19 mouse cellular contexts compared by ENCODE assay signal in genomic region chr10:43070893-43071292, GRCm38 (mm10).
DNase-seq lines count a peak whose midpoint lies in the region; ATAC-seq lines count a peak whose summit lies in the region.
"Had no signal": no experiment of that assay in that cellular context is flagged by ENCODE, and none has a peak within 500 bp of the region (broad histone marks: within the 10 kb centered on the region; RNA-seq: fewer than 3 reads in every experiment).

No protein-coding gene starts in this region.

- DNase-seq in heart, adult 11 months = peak; percentile 91
- DNase-seq in heart, adult 8-10 months (ENCODE audit: low spot score) = no peak
- no peak for DNase-seq in hindbrain, embryonic 11.5 days (ENCODE audit: low spot score)
- DNase-seq in brain, adult 2 months (ENCODE audit: low read depth, low spot score) = peak; percentile 80
- DNase-seq in testis, postnatal 10 days (ENCODE audit: low spot score) = no peak
- DNase-seq: adrenal gland, postnatal 36 days; cerebellum, adult 11 months; cerebellum, adult 9-11 months; kidney, adult 2 months; kidney, postnatal 10 days; lung, postnatal 4 days; midbrain, embryonic 14.5 days; thymus, adult 18-20 months had no signal

- no peaks in the 10 kb centered on the region for H3K27me3 ChIP-seq in hindbrain, embryonic 13.5 days
- no peaks in the 10 kb centered on the region for H3K27me3 ChIP-seq in hindbrain, embryonic 11.5 days (ENCODE audit: control insufficient read depth, insufficient read depth, low read length)
- H3K27me3 ChIP-seq in heart, embryonic 15.5 days = no peaks in the 10 kb centered on the region
- no peaks in the 10 kb centered on the region for H3K27me3 ChIP-seq in kidney, embryonic 14.5 days (ENCODE audit: control insufficient read depth, insufficient read depth, low read length)
- H3K27me3 ChIP-seq: hindbrain, embryonic 15.5 days had no signal

- no peak overlapping the region for H3K4me2 ChIP-seq in hindbrain, embryonic 13.5 days
- H3K4me2 ChIP-seq in hindbrain, embryonic 11.5 days (replicated peaks; ENCODE audit: low read depth, low read length) = no peak overlapping the region
- 0 out of 2 replicates have a peak overlapping the region, but pooled peaks have one; percentile 24 for H3K4me2 ChIP-seq in heart, embryonic 15.5 days
- H3K4me2 ChIP-seq in kidney, embryonic 14.5 days (replicated peaks; ENCODE audit: low read depth, low read length) = no peak overlapping the region
- H3K4me2 ChIP-seq: hindbrain, embryonic 15.5 days had no signal

- no peaks in the 10 kb centered on the region for H3K9me3 ChIP-seq in hindbrain, embryonic 13.5 days
- H3K9me3 ChIP-seq in hindbrain, embryonic 11.5 days (ENCODE audit: control insufficient read depth, low read length) = no peaks in the 10 kb centered on the region
- no peaks in the 10 kb centered on the region for H3K9me3 ChIP-seq in heart, embryonic 15.5 days (replicated peaks)
- H3K9me3 ChIP-seq in kidney, embryonic 14.5 days (ENCODE audit: control insufficient read depth, low read length) = no peaks in the 10 kb centered on the region
- H3K9me3 ChIP-seq: embryonic facial prominence, embryonic 10.5 days; hindbrain, embryonic 15.5 days had no signal

- H3K4me3 ChIP-seq in hindbrain, embryonic 13.5 days = no peak overlapping the region
- no peak overlapping the region for H3K4me3 ChIP-seq in hindbrain, embryonic 11.5 days (ENCODE audit: low read depth, low read length)
- H3K4me3 ChIP-seq in heart, embryonic 15.5 days = no peak overlapping the region
- H3K4me3 ChIP-seq in kidney, embryonic 14.5 days (ENCODE audit: low read length) = no peak overlapping the region
- H3K4me3 ChIP-seq: embryonic facial prominence, embryonic 10.5 days; hindbrain, embryonic 15.5 days had no signal

- H3K27ac ChIP-seq in hindbrain, embryonic 13.5 days = 0 out of 2 replicates have a peak overlapping the region, but pooled peaks have one; percentile 3
- H3K27ac ChIP-seq in hindbrain, embryonic 11.5 days (ENCODE audit: low read depth, low read length) = no peak overlapping the region
- H3K27ac ChIP-seq in heart, embryonic 15.5 days = peak overlapping the region; percentile 46
- no peak overlapping the region for H3K27ac ChIP-seq in kidney, embryonic 14.5 days (ENCODE audit: low read depth, low read length)
- H3K27ac ChIP-seq: embryonic facial prominence, embryonic 10.5 days; hindbrain, embryonic 15.5 days had no signal

- no peak for ATAC-seq in hindbrain, embryonic 13.5 days (ENCODE audit: low FRiP score)
- no peak for ATAC-seq in hindbrain, embryonic 11.5 days (ENCODE audit: low FRiP score)
- 0 out of 2 replicates have a peak, but pooled peaks have one; percentile 27 for ATAC-seq in heart, embryonic 15.5 days (replicated peaks; ENCODE audit: insufficient number of reproducible peaks, insufficient read depth, low FRiP score, low read depth)
- no peak for ATAC-seq in kidney, embryonic 14.5 days (ENCODE audit: low FRiP score, low TSS enrichment)
- ATAC-seq: forebrain, embryonic 16.5 days had no signal

- 84% methylated on average over 6 of the region's 6 CpGs for WGBS in hindbrain, embryonic 13.5 days
- WGBS in hindbrain, embryonic 11.5 days = 92% methylated on average over 6 of the region's 6 CpGs
- WGBS in heart, embryonic 15.5 days = 54% methylated on average over 6 of the region's 6 CpGs
- 80% methylated on average over 6 of the region's 6 CpGs for WGBS in kidney, embryonic 14.5 days

- H3K9ac ChIP-seq in hindbrain, embryonic 13.5 days = no peak overlapping the region
- no peak overlapping the region for H3K9ac ChIP-seq in hindbrain, embryonic 11.5 days (ENCODE audit: low read depth, low read length)
- H3K9ac ChIP-seq in heart, embryonic 15.5 days = no peak overlapping the region
- H3K9ac ChIP-seq in kidney, embryonic 14.5 days (ENCODE audit: low read depth, low read length) = no peak overlapping the region
- H3K9ac ChIP-seq: hindbrain, embryonic 15.5 days had no signal

- peaks cover 10% of the 10 kb centered on the region for H3K36me3 ChIP-seq in hindbrain, embryonic 13.5 days
- H3K36me3 ChIP-seq in hindbrain, embryonic 11.5 days (ENCODE audit: control insufficient read depth, insufficient read depth, low read length) = no peaks in the 10 kb centered on the region
- no peaks in the 10 kb centered on the region for H3K36me3 ChIP-seq in heart, embryonic 15.5 days
- H3K36me3 ChIP-seq in kidney, embryonic 14.5 days (ENCODE audit: control insufficient read depth, insufficient read depth, low read length) = no peaks in the 10 kb centered on the region

- H3K4me1 ChIP-seq in hindbrain, embryonic 13.5 days (replicated peaks) = peaks cover 35% of the 10 kb centered on the region
- no peaks in the 10 kb centered on the region; the same call in 1 of the 2 replicates for H3K4me1 ChIP-seq in hindbrain, embryonic 11.5 days (replicated peaks; ENCODE audit: control insufficient read depth, insufficient read depth, low read length)
- peaks cover 14% of the 10 kb centered on the region for H3K4me1 ChIP-seq in heart, embryonic 15.5 days (replicated peaks)
- no peaks in the 10 kb centered on the region for H3K4me1 ChIP-seq in kidney, embryonic 14.5 days (ENCODE audit: control insufficient read depth, insufficient read depth, low read length)

Comparison
In these comparisons a context has a peak if more than half of its experiments do, and no peak if none do; other contexts are left out.
1. DNase-seq: peak in heart, adult 11 months (single experiment) and brain, adult 2 months (single experiment); none in heart, adult 8-10 months (single experiment), hindbrain, embryonic 11.5 days (single experiment) and testis, postnatal 10 days (single experiment).
2. H3K27ac ChIP-seq: peak in hindbrain, embryonic 13.5 days (single experiment) and heart, embryonic 15.5 days (single experiment); none in hindbrain, embryonic 11.5 days (single experiment) and kidney, embryonic 14.5 days (single experiment).